Mouse (Mus musculus): ENCODE measurements around the gene Ube2f. TPM values are rescaled to one million over a fixed set of nuclear protein-coding genes. Genes with fewer than 3 reads are reported as not detected.

Gene Ube2f
- total RNA-seq, 2 experiments from 2014 or later: 54.8 to 60.2 TPM

- intact Hi-C loops (cut with DNase I): no loop called here
These were observed 87.3 kb downstream of the Ube2f start for GRCm38 (mm10) chr1:91337355-91337754.

More at GRCm38 (mm10) chr1:91337355-91337754, 87.3 kb downstream of the Ube2f start:
- no peak for DNase-seq

Other genes starting within 250 kb of the Ube2f start
- gene Rbm44, start 105.2 kb upstream of the Ube2f start, total RNA-seq (2021): under 1 TPM; 0.45 to 0.50 TPM
- gene Ramp1, start 70.5 kb upstream of the Ube2f start, total RNA-seq (2021): 10 to 100 TPM; 20.0 to 20.2 TPM
- gene Scly, start 48.0 kb downstream of the Ube2f start, total RNA-seq (2021): 10 to 100 TPM; 13.7 TPM
- gene Espnl, start 71.8 kb downstream of the Ube2f start, total RNA-seq (2021): under 1 TPM in 1 of 2 experiments, not detected in 1; 0.10 TPM
- gene Klhl30, start 100.7 kb downstream of the Ube2f start, total RNA-seq (2021): 10 to 100 TPM; 42.8 to 60.1 TPM
- gene Erfe, start 116.1 kb downstream of the Ube2f start, total RNA-seq (2021): under 1 TPM; 0.32 to 0.45 TPM
- 10 to 100 TPM; 48.5 to 54.9 TPM for gene Ilkap, start 148.5 kb downstream of the Ube2f start, total RNA-seq (2021)
- 10 to 100 TPM; 22.2 to 25.0 TPM for gene Hes6, start 163.7 kb downstream of the Ube2f start, total RNA-seq (2021)
- 10 to 100 TPM in 1 of 2 experiments, 1 to 10 TPM in 1; 7.5 to 21.1 TPM for gene Per2, start 209.0 kb downstream of the Ube2f start, total RNA-seq (2021)
- 1 to 10 TPM; 4.4 to 5.3 TPM for gene Traf3ip1, start 244.3 kb downstream of the Ube2f start, total RNA-seq (2021)

Data from heart, postnatal 10 days (tissue).